ENCODE assay signal across 21 mouse cellular contexts in the genomic region with DNA sequence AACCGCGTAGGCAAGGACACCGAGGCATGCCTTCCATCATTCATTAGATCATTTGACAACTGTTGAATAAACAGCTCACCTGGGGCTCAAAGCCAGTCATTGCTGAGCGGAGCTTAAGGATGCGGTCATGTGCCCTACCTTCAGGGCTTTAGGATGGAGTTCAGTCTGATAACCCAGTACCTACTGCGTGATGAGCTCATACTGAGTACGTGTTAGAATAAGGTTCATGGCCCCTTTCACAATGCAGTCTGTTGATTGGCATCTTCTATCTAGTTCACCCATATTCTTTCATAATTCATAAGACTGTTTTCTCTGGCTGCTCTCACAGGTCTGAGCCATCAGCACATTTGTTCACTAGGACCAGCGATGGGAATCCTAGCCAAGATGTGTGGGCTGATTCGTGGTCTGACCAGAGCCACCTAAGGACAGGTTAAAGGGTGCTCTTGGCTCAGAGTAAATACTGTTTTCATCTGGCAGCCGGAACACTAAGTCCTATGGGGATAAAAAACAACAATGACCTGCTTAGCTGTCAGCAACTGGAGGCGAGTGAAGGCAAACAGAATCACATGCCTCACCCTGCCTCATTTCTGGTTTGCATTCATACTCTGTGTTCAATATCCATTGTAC.
"Had no signal": no experiment of that assay in that cellular context is flagged by ENCODE, and none has a peak within 500 bp of the region (broad histone marks: within the 10 kb centered on the region; RNA-seq: fewer than 3 reads in every experiment).

No protein-coding gene starts in this region.

- H3K4me3 ChIP-seq: kidney, embryonic 15.5 days; left cerebral cortex, adult 2 months; midbrain, embryonic 12.5 days; midbrain, embryonic 15.5 days; neural tube, embryonic 12.5 days; neural tube, embryonic 15.5 days had no signal

- ATAC-seq: lung, postnatal 0 days; midbrain, embryonic 15.5 days had no signal

- H3K36me3 ChIP-seq: kidney, embryonic 15.5 days; midbrain, embryonic 12.5 days; midbrain, embryonic 15.5 days; neural tube, embryonic 12.5 days; neural tube, embryonic 15.5 days had no signal

- H3K27ac ChIP-seq: kidney, embryonic 15.5 days; left cerebral cortex, adult 2 months; liver, embryonic 14.5 days; macrophage; midbrain, embryonic 12.5 days; midbrain, embryonic 15.5 days; neural tube, embryonic 12.5 days; neural tube, embryonic 15.5 days; stomach, postnatal 0 days had no signal

- H3K9me3 ChIP-seq: kidney, embryonic 15.5 days; midbrain, embryonic 12.5 days; midbrain, embryonic 15.5 days; neural tube, embryonic 12.5 days; neural tube, embryonic 15.5 days had no signal

- H3K27me3 ChIP-seq: kidney, embryonic 15.5 days; midbrain, embryonic 12.5 days; midbrain, embryonic 15.5 days; neural tube, embryonic 12.5 days; neural tube, embryonic 15.5 days had no signal

- H3K4me2 ChIP-seq: kidney, embryonic 15.5 days; lung, embryonic 14.5 days; midbrain, embryonic 12.5 days; midbrain, embryonic 15.5 days; neural tube, embryonic 12.5 days; neural tube, embryonic 15.5 days had no signal

- H3K4me1 ChIP-seq: midbrain, embryonic 12.5 days; midbrain, embryonic 15.5 days; neural tube, embryonic 12.5 days; neural tube, embryonic 15.5 days had no signal

- H3K9ac ChIP-seq: kidney, embryonic 15.5 days; liver, embryonic 14.5 days; lung, embryonic 14.5 days; midbrain, embryonic 12.5 days; midbrain, embryonic 15.5 days; neural tube, embryonic 12.5 days; neural tube, embryonic 15.5 days had no signal

- DNase-seq: kidney, adult 2 months; kidney, postnatal 10 days; kidney, postnatal 36 days; layer of hippocampus, postnatal 36 days; lung, embryonic 14.5 days; right cerebral cortex, adult 18-20 months; right cerebral cortex, postnatal 14 days; right cerebral cortex, postnatal 4 days; thymus, adult 2 months; thymus, postnatal 14 days; thymus, postnatal 4 days had no signal
